Mouse (Mus musculus) liver, embryonic 14.5 days (tissue): ENCODE results near the gene Prnp.

ENCODE experiments used
- CTCF ChIP-seq: IDR thresholded peaks from 2 replicates; pipeline ENCODE4 v1.5.1; 2016; ENCODE audit warnings: antibody characterized with exemption, low read depth, control low read depth
- EP300 ChIP-seq: IDR thresholded peaks from 2 replicates; pipeline ENCODE4 v1.6.1; 2016; ENCODE audit warnings: antibody characterized with exemption, low read depth

GRCm38 (mm10) chr2:131906846-131907245 lies 2.9 kb upstream of the Prnp start:
- TF ChIP-seq CTCF (no peak), EP300 (no peak)
